Mouse (Mus musculus) heart, adult 2 months (tissue): ENCODE results near the gene Kif1bp.

Experiments used
- CTCF ChIP-seq: fragments of 200-600 bp; IDR thresholded peaks from 2 replicates; pipeline ENCODE4 v1.8.1; 2022; ENCODE audit warnings: antibody characterized with exemption, mild to moderate bottlenecking, moderate library complexity
- EP300 ChIP-seq: fragments of 200-500 bp; IDR thresholded peaks from 2 replicates; pipeline ENCODE4 v1.6.1; 2011; ENCODE audit warnings: low read depth, low read length, control low read depth; ENCODE audit not compliant: insufficient read depth
- POLR2A ChIP-seq: fragments of 200-500 bp; IDR thresholded peaks from 2 replicates; pipeline ENCODE4 v1.6.1; 2011; ENCODE audit warnings: mild to moderate bottlenecking, low read depth, low read length, control low read depth; ENCODE audit not compliant: insufficient read depth

- TF ChIP-seq EP300: no peak
- no peak for TF ChIP-seq CTCF
- TF ChIP-seq POLR2A: no peak
Observed at GRCm38 (mm10) chr10:62601053-62601791, 23.0 kb upstream of the Kif1bp start.
